30 mouse cellular contexts compared by ENCODE assay signal in the genomic region with DNA sequence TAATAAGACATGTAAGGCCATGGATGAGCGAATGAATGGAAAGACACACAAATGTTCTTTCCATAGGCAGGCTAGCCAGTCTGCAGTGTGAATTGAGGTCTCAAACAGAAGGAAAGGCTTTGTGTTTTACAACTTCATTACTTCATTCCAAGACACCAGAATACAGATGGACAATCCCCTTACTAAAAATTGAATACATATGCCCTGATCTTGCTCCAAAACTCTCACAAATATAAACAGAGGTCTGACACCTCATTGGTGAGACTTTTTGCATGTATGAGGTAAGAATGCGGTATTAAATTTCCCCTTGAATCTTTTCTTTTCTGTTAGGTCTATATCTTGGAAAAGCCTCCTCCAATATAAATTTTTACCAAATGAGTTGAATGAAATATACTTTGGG.
"Had no signal": no experiment of that assay in that cellular context is flagged by ENCODE, and none has a peak within 500 bp of the region (broad histone marks: within the 10 kb centered on the region; RNA-seq: fewer than 3 reads in every experiment).

No protein-coding gene starts in this region.

- ATAC-seq: liver, embryonic 12.5 days; liver, postnatal 0 days; lung, postnatal 0 days; midbrain, embryonic 13.5 days; midbrain, embryonic 15.5 days; midbrain, embryonic 16.5 days had no signal

- H3K9me3 ChIP-seq: limb, embryonic 12.5 days; limb, embryonic 15.5 days; liver, embryonic 12.5 days; liver, embryonic 13.5 days; liver, embryonic 15.5 days; lung, embryonic 15.5 days; midbrain, embryonic 10.5 days; midbrain, embryonic 12.5 days; midbrain, embryonic 13.5 days; midbrain, embryonic 15.5 days had no signal

- H3K4me2 ChIP-seq: limb, embryonic 12.5 days; limb, embryonic 15.5 days; liver, embryonic 11.5 days; liver, embryonic 12.5 days; liver, embryonic 13.5 days; liver, embryonic 15.5 days; lung, embryonic 14.5 days; lung, embryonic 15.5 days; midbrain, embryonic 11.5 days; midbrain, embryonic 12.5 days; midbrain, embryonic 13.5 days; midbrain, embryonic 15.5 days had no signal

- H3K4me3 ChIP-seq: left cerebral cortex, adult 2 months; limb, embryonic 12.5 days; limb, embryonic 15.5 days; liver, embryonic 12.5 days; liver, embryonic 13.5 days; liver, embryonic 15.5 days; lung, embryonic 15.5 days; megakaryocyte, embryonic 14.5 days; midbrain, embryonic 10.5 days; midbrain, embryonic 12.5 days; midbrain, embryonic 13.5 days; midbrain, embryonic 15.5 days; myocyte had no signal

- H3K9ac ChIP-seq: limb, embryonic 12.5 days; limb, embryonic 15.5 days; liver, embryonic 12.5 days; liver, embryonic 13.5 days; liver, embryonic 14.5 days; liver, embryonic 15.5 days; liver, postnatal 0 days; lung, embryonic 14.5 days; lung, embryonic 15.5 days; midbrain, embryonic 12.5 days; midbrain, embryonic 13.5 days; midbrain, embryonic 15.5 days had no signal

- H3K36me3 ChIP-seq: limb, embryonic 12.5 days; limb, embryonic 15.5 days; liver, embryonic 12.5 days; liver, embryonic 13.5 days; liver, embryonic 15.5 days; lung, embryonic 15.5 days; midbrain, embryonic 10.5 days; midbrain, embryonic 12.5 days; midbrain, embryonic 13.5 days; midbrain, embryonic 15.5 days had no signal

- DNase-seq: left cerebral cortex, postnatal 4 days; liver; liver, embryonic 13.5 days; liver, postnatal 0 days; lung, adult 18-20 months; lung, adult 2 months; lung, embryonic 14.5 days; lung, postnatal 10 days; lung, postnatal 14 days; lung, postnatal 36 days; lung, postnatal 4 days; midbrain, embryonic 14.5 days had no signal

- H3K27me3 ChIP-seq: limb, embryonic 12.5 days; limb, embryonic 15.5 days; liver, embryonic 12.5 days; liver, embryonic 13.5 days; liver, embryonic 15.5 days; lung, embryonic 15.5 days; megakaryocyte, embryonic 14.5 days; midbrain, embryonic 12.5 days; midbrain, embryonic 13.5 days; midbrain, embryonic 15.5 days had no signal

- H3K27ac ChIP-seq: left cerebral cortex, adult 2 months; limb, embryonic 12.5 days; limb, embryonic 15.5 days; liver, embryonic 12.5 days; liver, embryonic 13.5 days; liver, embryonic 14.5 days; liver, embryonic 15.5 days; lung, embryonic 15.5 days; macrophage; midbrain, embryonic 10.5 days; midbrain, embryonic 12.5 days; midbrain, embryonic 13.5 days; midbrain, embryonic 15.5 days had no signal

- H3K4me1 ChIP-seq: limb, embryonic 12.5 days; liver, embryonic 12.5 days; liver, embryonic 13.5 days; liver, embryonic 15.5 days; lung, embryonic 15.5 days; megakaryocyte, embryonic 14.5 days; midbrain, embryonic 10.5 days; midbrain, embryonic 12.5 days; midbrain, embryonic 13.5 days; midbrain, embryonic 15.5 days had no signal
